Mouse (Mus musculus): ENCODE measurements at regions not wholly inside any gene's neighbourhood (a gene's known extent, or its start where the extent isn't known, plus 50 kb on each side); places are given as distances from the start of the nearest gene placed in this dataset.

- no peak for TF ChIP-seq CTCF (IDR thresholded peaks at IDR 0.05; ENCODE audit: borderline replicate concordance, control insufficient read depth, extremely low read depth, insufficient read depth, low read length, poor library complexity)
- TF ChIP-seq POLR2A (IDR thresholded peaks at IDR 0.05; ENCODE audit: control insufficient read depth, extremely low read depth, insufficient read depth, low read length, poor library complexity): no peak
Observed at GRCm38 (mm10) chr8:79501238-79501637, 101.9 kb upstream of the Smad1 start.

Data from thymus, adult 2 months (tissue).